Mouse (Mus musculus) frontal cortex, postnatal 25 days (tissue): ENCODE data around the gene Gca.
A peak's percentile ranks its signal among the peaks of the same experiment; 100 is the strongest.

Experiments used
- DNase-seq, 2 experiments: peaks; one replicate each; pipeline ENCODE4 v3.0.0; 2022; ENCODE audit warnings: low spot score in 2 of 2

Gca gene

GRCm38 (mm10) chr2:62664135-62664670, at the start of gene Gca:
Gene Gca (plus strand): TSS chr2:62664285.
- DNase-seq, result peak; percentile 52 to 57

GRCm38 (mm10) chr2:62618934-62619341, 45.1 kb upstream of the Gca start:
- no peak for DNase-seq

- DNase-seq, result no peak
Measured at GRCm38 (mm10) chr2:62619679-62620078, 44.4 kb upstream of the Gca start.

- no peak for DNase-seq
Measured at GRCm38 (mm10) chr2:62623024-62623441, 41.1 kb upstream of the Gca start.

DNA sequence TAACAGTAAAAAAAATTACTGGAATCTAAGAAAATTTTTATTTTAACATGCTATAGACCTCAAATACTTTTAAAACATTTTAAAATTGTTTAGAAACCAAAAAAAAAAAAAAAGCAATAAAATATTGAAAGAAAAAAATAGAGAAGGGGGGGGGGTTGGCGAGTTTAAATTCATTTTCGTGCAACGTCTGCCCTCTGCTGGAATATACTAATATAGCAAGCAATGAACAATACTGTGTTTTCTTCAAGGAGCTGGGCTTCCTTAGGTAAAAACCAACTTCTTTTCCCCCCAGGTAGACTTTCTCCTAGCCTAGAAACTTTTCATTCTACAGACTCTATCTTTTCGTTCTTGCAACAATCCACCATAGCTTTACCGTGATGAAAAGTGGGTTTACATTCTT, 36.4 kb upstream of the Gca start:
- no peak for DNase-seq

DNA sequence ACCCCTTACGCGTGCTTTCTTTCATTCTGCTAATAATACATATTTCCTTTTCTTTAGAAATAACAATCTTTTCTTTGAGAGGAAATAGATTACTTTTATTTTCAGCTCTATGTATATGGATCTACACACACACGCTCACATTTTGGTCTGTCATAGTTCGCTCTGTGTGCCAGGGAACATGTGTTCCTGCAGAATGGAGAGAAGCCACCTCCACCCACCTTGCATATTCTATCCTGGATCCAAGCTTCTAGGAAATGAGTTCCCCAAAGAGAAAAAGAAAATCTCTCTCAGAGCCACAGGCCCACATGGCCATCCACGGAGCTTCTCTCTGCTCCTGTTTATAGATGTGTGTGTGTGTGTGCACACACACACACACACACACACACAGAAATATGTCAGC, 35.7 kb upstream of the Gca start:
- peak in 1 of 2 experiments; percentile 36 for DNase-seq

DNA sequence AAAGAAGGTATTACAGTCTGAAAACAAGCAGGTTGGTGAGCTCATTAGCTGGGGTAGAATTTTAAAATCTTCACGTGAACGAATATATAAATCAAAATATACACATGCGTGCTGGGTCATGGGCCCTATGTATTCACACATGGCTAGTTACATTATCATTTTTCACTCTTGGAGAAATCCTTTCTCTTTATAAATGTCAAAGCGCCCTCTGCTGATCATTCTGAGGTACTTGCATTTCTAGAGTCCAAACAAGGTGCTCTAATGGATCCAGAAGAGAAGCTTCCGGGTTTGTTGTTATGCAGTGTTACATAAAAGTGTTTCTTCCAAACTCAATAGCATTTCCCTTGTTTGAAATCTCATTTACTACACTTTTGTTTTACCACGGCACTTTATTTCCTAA, 33.6 kb upstream of the Gca start:
- DNase-seq, result no peak

DNA sequence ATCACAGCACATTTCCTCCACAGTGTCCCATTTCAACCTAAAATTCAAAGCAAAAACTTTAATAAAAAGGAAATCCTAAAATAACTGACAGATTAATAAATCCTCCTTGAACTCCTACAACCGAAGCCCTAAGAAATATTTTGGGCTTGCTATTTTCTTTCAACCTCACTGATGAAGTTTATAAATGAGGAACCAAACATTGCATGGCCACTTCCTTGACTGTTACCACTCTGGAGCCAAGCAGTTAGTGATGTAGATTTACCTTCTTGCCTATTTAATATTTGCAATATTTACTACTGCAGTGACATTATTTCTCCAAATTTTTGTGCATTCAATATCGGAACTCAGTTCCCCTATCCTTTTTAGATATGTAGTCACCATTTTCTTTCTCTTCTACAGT, 24.2 kb upstream of the Gca start:
- DNase-seq, result no peak

DNA sequence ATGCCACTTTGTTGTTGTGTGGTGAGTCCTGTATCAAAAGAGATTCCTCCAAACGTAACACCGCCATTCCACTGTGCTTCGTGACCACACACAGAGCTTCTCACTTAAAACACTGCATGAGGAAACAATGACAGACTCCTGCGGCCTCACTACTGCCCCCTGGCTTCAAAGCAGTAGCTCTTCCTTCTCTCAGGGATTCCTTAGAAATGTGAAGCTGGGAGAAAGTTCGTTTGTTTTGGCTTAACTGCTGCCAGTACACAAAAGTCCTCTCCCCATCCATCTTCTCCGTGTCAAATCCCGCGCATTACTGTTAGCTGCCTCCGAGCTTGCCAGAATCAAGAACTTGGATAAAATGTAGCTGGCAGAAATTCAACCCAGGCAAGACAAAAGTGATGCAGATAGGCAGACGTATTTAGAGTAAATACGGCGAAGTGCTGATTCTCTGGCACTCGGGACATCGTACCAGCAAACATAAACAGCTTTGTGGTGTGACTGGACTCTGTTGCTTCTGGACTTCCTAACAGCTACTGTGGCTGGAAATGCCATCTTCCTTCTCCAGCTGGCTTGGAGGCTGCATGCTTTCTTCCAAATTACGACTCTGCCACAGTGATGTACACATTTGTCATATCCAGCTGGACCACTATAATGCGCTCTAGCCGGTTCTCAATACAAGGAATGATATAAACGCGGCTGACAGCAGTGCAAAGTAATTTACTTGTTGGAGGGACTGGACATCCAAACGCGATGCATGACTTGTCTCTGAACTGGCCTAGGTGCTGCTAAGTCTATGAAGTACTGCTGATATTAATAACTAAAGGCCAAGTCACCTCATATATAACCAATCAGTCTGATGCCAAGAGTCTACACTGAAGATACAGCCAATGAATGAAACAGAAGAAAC, 20.4 kb upstream of the Gca start:
- DNase-seq, result no peak

DNA sequence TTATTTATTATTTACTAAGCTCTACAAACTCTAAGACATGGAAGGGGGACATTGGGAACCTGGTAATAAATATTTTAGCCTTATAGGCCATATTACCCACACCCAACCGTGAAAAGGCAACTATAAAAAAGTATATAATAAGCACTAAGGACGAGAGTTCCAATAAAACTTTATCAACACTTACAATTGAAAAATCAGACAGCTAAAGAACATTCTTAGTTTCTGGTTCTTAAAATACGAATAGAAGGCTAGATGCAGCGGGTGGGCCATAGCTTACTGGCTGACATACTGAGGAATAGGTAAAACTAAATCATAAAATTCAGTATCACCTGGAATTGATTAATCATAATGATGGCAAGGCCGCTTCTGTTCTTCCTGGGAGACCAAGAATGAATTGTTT, 19.2 kb upstream of the Gca start:
- no peak for DNase-seq

DNA sequence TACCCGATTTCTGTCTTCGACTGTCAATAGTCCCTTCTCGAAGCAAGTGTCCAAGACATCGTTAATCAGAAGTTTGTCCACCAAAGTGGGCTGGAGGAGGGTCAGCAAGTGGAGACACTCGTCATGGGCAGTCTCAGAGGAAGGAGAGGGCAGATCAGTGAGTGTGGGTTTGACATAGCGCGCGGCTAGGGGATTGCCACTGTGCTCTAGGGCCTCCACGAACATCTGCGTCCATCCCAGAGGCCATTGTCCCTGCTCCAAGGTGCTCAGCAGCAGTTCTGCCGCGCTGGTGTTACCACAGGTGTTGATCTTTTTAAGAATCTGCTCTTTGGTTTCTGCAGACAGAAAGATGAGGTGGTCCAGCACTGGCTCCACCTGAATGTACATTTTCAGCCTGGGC, 18.6 kb upstream of the Gca start:
- DNase-seq, result no peak

DNA sequence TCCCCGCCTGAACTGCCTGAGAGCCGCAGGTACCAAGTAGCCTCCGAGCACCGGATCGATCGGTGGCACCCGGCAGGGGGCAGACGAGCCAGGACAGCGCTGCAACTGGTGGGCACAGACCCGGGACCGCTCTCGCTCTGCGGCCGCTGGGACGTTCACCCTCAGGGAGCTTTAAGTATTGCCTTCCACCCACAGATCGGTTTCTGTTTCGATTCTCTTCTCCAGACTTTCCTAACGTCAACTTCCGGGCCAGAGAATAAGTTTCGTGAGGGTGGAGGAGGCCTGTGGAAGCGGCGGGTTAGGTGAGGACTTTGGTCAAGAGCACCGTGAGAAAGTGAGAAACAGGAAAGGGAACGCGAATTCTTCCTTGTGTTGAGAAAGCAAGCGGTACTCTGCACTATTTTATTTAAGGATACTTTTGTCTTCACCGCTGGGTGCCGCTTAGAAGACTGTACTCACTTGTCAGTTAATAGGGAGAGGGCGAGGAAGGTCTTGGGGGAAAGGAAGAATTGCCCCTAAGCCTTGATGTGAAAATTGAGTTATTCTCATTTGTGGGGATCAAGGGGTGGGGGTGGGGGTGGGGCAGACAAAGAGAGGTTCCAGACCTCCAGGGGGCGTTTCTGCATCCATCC, 18.0 kb upstream of the Gca start, which contains the start of gene Ifih1:
Gene Ifih1 (minus strand): TSS at position 242 of the 632 bp plus-strand sequence.
- no peak for DNase-seq

DNA sequence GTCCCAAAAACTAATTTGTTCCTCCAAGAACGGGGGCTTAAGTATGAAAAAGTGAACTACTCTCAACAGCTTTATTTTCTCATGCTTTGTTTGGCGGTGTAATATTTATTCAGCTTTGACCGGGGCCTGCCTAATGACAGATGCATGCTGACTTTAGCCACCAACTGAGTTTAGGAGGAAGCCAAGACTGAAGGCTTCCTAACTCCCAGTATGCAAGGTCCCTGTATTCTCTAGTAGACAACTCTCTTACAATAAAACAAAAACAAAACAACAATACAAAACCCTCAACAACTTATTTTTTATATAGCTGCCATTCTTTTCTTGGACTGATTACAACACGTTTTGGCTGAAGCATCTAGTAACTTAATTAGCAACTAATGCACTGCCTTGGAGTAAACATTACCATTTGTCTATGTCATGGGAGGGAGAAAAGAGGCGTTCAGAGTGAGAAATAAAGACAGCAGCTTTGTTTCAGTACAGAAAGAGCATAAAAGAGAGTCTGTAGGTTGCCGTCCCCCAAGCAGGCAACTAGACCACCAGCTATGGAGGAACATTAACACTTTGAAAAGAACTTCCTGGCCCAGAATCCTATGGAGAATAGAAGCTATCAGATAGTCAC, 17.3 kb upstream of the Gca start:
- no peak for DNase-seq

- no peak for DNase-seq
Measured at GRCm38 (mm10) chr2:62651890-62652289, 12.2 kb upstream of the Gca start.

GRCm38 (mm10) chr2:62652466-62652865, 11.6 kb upstream of the Gca start:
- DNase-seq, result no peak

- DNase-seq, result peak; percentile 36 to 60
Measured at GRCm38 (mm10) chr2:62654519-62655338, 9.4 kb upstream of the Gca start.

- DNase-seq, result no peak
Measured at GRCm38 (mm10) chr2:62656072-62656471, 8.0 kb upstream of the Gca start.

DNA sequence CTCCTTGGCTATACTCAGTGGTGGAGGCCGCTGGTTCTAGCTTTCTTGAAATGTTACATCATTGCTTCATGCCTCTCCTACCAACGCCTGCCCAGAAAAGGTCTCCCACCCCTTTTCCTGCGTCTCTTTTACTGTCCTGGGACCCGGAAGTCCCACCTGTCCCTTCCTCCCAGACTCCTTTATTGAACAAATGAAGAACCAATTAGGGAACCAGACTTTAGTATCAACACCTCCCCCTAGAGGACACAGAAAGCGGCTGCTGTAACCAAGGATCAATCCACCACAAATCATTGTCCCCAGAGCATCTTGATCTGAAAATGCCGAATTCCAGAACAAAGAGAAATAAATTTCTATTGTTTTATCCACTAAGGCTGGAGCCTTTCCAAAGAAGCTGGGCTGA, 3.5 kb upstream of the Gca start:
- no peak for DNase-seq

DNA sequence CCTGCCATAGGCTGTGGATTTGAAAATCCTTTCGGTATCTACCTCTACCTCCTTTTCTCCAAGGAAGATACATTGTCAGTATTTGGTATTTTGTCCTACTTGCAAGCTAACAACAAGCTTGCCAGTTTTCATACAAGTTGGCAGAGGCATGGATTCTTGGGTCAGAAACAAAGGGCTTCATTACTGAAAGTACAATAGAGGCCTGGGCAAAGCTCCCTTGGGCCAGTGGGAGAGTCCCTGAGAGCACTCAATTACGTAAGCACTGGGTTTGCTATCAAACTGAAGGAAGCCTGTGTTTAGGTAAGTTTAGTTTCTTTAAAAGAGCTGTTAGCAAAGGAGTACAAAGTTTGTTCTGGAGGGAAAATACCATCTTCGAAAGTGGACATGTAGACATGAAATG, 1.5 kb upstream of the Gca start:
- DNase-seq, result no peak

GRCm38 (mm10) chr2:62664839-62665238, 754 bp downstream of the Gca start:
- no peak for DNase-seq

DNA sequence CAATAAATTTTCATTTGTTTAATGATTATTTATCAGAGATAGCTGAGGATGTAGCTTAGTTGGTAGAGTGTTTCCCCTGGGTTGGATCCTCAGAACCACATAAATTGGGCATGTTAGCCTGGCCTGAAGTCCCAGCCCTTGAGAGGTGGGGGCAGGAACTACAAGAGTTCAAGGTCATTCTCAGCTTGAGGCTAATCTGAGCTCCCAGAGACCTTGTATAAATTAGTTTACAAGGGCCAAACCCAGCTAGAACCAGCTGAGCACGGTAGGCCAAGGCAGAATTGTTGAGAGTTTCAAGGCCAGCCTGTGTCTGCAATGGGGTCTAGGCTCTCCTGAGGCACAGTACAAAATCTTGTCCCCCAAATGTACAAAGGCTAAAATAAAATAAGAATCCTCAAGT, 1.5 kb downstream of the Gca start:
- no peak for DNase-seq

DNA sequence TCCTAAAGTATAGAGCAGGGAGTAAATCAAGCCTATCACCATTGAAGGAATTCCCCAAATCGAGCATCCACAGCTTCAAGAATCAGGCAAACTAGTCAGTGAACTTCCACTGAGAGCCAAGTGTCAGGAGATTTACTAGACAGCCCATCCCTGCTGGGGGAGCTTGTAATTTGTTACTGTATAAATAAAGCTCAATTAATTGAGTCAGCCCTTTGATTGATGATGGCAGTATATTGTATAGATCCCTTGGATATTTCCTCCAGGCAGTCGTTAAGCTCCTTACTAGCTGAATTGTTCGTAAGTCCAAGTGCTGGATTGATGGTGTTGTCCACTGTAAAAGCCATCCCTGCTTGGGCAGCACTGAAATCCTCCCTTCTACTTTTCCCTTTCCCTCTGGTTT, 5.8 kb downstream of the Gca start:
- no peak for DNase-seq
